Mouse (Mus musculus): ENCODE data around the gene Txnip.

DNA sequence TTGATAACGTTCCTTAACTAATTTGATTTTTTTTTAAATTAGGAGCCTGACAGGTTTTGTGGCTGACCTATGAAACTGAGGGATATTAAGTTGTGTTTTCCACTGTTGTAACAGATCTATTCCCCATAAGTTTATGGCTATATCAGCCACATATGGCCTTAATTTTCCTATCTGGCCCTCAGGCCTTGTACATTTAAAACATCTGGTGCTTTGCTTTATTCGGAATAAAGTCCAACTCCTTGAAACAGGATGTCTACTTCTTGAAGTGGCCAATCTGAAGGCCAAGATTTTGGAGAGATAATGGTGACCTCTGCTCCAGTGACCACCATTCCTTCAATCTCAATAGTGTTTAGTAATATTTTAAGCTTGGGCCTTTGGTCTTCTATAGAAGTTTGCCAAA, 18.4 kb upstream of the Txnip start:
- TF ChIP-seq CTCF (IDR thresholded peaks at IDR 0.05; ENCODE audit: control insufficient read depth, insufficient read depth, insufficient read length) (no peak), USF1 (IDR thresholded peaks at IDR 0.05; ENCODE audit: low read depth) (no peak)
